Mouse (Mus musculus): Measurements from ENCODE around the gene Prdm11. TPM values are rescaled to one million over a fixed set of nuclear protein-coding genes. Genes with fewer than 3 reads are reported as not detected.

Gene Prdm11
- 11.0 and 11.5 TPM in 2 replicates for polyA plus RNA-seq (2015; fragmentation: Nextera tagmentation; extraction: Ambion mirVana)

DNA sequence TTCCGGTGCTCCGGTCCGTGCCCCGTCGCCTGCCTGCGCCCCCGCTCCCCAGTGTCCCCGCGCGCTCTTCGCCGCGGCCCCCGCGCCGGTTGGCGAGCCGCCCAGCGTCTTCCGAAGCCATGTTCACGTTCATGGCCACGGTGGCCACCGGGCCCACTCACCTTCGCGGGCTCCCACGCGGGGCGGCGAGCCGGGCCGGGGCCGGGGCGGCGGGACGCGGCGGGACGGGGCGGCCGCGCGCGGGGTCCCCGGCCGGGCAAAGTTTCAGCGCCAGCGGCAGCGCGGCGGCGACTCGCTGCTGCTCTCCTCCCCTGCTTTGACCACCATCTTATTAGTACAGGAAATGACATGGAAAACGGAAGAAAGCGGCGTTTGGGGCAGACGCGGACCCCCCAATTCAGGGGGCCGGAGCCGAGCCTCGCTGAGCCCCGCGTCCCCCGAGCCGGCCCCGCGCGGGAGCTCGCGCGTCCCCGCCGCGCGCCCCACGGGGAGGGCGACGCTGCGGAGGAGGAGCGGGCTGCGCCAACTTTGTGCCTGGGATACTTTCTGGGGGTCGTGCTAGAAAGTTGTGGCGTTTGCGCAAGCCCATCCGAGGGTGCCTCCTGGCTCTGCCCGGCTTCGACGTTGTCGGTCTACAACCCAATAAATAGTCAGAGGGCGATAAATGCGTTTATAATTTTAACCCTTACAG, at the start of gene Prdm11:
Gene Prdm11 (minus strand): TSS at position 350 of the 691 bp plus-strand sequence.
- Histone ChIP-seq H3K4me2 (peak within 1 kb of the TSS; percentile 68), H3K36me3 (no peaks in the 10 kb centered on the region), H3K9me3 (no peaks in the 10 kb centered on the region), H3K4me1 (peaks cover 31% of the 10 kb centered on the region), H3K9ac (peak within 1 kb of the TSS; percentile 90), H3K27me3 (replicated peaks) (no peaks in the 10 kb centered on the region), H3K27ac (peak within 1 kb of the TSS; percentile 90), H3K4me3 (replicated peaks) (peak within 1 kb of the TSS; percentile 62)
- ATAC-seq (ENCODE audit: insufficient read depth, low FRiP score, low read depth), result peak; percentile 33
- WGBS, result under 1% methylated on average over 83 of the region's 90 CpGs

DNA sequence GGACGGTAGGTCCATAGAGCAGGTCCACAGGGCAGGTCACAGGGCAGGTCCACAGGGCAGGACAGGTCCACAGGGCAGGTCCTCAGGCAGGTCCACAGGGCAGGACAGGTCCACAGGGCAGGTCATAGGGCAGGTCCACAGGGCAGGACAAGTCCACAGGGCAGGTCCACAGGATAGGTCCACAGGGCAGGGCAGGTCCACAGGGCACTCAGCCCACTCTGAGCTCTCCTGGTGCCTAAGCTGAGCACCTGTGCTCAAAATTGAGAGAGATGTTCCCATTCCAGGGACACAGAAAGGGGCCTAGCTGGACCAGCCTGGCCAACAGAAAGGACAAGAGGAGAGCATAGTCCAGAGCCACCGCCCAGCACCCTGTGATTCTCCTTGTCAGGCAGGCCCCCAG, 46.4 kb upstream of the Prdm11 start:
- ATAC-seq (ENCODE audit: insufficient read depth, low FRiP score, low read depth), result no peak
- Histone ChIP-seq H3K27ac (no peak overlapping the region), H3K9ac (no peak overlapping the region), H3K4me2 (no peak overlapping the region), H3K27me3 (replicated peaks) (no peaks in the 10 kb centered on the region), H3K4me1 (0 out of 2 replicates have a peak, but pooled peaks cover 8% of the 10 kb centered on the region), H3K36me3 (no peaks in the 10 kb centered on the region), H3K9me3 (no peaks in the 10 kb centered on the region), H3K4me3 (replicated peaks) (no peak overlapping the region)
- WGBS, result 71% methylated on average over 2 of the region's 2 CpGs

DNA sequence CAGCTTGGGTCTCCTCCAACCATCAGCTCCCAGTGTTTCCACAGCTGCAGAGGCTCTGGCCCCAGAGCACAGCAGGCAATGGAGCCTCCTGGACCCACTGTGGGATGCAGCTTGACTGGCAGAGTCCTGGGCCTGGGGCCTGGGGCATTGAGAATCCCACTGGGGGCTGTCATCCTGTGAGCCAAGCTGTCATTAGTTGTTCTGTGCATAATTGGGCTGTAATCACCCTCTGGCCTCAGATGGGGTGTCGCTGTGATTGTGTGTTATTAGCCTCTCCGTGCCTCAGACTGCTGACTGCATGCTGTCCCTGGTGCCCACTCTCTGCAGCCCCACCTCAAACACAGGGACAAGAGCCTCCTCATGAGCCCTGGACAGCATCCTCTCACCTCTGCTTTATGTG, 45.7 kb upstream of the Prdm11 start:
- Histone ChIP-seq H3K9me3 (no peaks in the 10 kb centered on the region), H3K27ac (no peak overlapping the region), H3K27me3 (replicated peaks) (no peaks in the 10 kb centered on the region), H3K9ac (no peak overlapping the region), H3K4me1 (0 out of 2 replicates have a peak, but pooled peaks cover 8% of the 10 kb centered on the region), H3K4me3 (replicated peaks) (no peak overlapping the region), H3K4me2 (no peak overlapping the region), H3K36me3 (no peaks in the 10 kb centered on the region)
- WGBS, result 69% methylated on average over 2 of the region's 2 CpGs
- ATAC-seq (ENCODE audit: insufficient read depth, low FRiP score, low read depth), result no peak

DNA sequence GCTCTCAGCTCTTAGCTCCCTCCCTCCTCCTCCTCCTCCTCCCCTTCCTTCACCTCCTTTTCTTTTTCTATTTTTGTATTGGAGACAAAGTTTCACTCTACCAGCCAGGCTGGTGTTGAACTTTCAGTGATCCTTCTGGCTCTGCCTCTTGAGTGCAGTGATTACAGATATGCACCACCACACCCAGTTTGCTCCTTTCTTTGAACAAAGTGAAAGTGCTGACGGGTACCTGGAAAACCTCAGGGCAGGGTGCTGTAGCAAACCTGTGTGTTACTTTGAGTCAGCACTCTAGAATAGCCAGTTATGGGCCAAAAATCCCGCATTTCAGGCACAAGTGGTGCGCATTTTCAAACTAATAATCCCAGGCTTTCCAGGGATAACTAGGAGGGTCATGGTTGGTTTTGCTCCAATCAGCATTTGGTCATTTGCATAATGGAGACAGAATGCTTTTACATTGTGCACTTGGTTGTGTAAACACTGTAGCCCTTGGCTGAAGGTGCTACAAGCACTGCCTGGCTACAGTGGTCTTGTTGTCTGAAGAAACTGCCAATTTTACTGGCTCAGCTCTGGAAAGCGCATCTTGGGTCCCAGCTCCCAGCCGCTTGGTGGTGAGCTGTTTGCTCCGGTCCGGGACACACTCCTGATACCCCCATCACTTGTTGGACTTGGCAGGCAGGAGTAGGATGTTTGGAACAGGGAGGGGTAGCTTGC, 43.6 kb upstream of the Prdm11 start:
- Histone ChIP-seq H3K27me3 (replicated peaks) (no peaks in the 10 kb centered on the region), H3K9me3 (no peaks in the 10 kb centered on the region), H3K4me3 (replicated peaks) (no peak overlapping the region), H3K36me3 (no peaks in the 10 kb centered on the region), H3K4me2 (no peak overlapping the region), H3K27ac (peak overlapping the region; percentile 63; the same call in 1 of the 2 replicates), H3K4me1 (peaks cover 16% of the 10 kb centered on the region; the same call in 1 of the 2 replicates), H3K9ac (no peak overlapping the region)
- peak; percentile 56; the same call in 1 of the 2 replicates for ATAC-seq (ENCODE audit: insufficient read depth, low FRiP score, low read depth)
- WGBS, result 47% methylated on average over 7 of the region's 7 CpGs

DNA sequence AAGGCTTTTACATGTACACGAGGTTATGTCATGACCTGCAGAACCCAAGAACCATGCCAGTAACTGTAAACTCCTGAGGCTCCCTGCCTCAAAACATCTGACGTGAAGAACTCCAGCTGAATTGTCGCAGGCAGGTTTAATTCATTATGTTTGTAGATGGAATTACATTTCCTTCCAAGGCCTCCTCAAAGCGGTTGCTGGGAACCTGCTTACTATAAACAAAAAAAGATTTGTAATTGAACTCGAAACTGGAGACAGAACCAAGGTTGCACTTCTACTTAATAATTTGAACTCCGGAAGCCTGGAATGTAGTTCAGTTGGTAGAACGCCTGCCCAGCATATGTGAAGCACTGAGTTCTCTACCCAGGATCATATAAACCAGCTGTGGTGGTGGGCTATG, 42.0 kb upstream of the Prdm11 start:
- 52% methylated on average over 7 of the region's 7 CpGs for WGBS
- Histone ChIP-seq H3K27me3 (replicated peaks) (no peaks in the 10 kb centered on the region), H3K9ac (no peak overlapping the region), H3K9me3 (no peaks in the 10 kb centered on the region), H3K4me3 (replicated peaks) (no peak overlapping the region), H3K27ac (no peak overlapping the region), H3K4me2 (no peak overlapping the region), H3K36me3 (no peaks in the 10 kb centered on the region), H3K4me1 (peaks cover 22% of the 10 kb centered on the region; the same call in 1 of the 2 replicates)
- ATAC-seq (ENCODE audit: insufficient read depth, low FRiP score, low read depth), result no peak

DNA sequence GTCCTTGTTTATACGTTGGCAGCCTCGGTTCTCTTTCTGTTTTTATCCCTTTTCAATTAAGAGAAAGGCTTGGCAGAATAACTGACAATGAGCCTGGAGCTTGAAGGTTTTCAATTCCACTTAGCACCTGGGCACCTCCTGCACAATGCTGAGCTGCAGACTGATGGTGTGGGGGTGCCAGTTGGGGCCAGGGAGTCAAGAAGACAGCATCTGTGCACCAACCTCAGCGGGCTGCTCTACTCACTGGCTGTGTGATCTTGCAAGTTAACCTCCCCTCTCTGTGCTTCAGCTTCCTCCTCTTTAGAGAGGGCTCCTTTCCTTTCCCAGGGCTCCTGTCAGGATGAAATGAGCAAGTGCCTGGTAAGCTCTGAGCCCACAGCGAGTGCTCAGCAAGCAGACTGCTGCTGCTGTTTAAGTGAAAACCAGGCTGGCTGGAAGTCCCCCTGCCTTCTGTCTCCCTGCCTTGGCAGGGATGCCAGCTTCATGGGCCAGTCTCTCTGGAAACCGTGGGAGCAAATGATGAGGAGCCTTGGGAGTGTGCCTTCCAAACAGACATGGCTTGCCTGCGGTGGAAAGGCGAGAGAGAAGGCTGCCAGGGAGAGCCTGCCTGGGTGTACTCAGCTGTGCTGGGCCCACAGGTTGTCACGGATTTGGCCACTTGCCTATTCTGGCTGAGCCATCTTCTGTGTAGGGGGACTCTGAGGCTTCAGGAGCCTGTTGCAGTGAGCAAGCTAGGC, 39.5 kb upstream of the Prdm11 start:
- H3K9me3 ChIP-seq, result no peaks in the 10 kb centered on the region
- 55% methylated on average over 8 of the region's 8 CpGs for WGBS
- H3K9ac ChIP-seq, result no peak overlapping the region
- no peak for ATAC-seq (ENCODE audit: insufficient read depth, low FRiP score, low read depth)
- H3K4me3 ChIP-seq (replicated peaks), result no peak overlapping the region
- H3K4me1 ChIP-seq, result peaks cover 34% of the 10 kb centered on the region
- H3K27me3 ChIP-seq (replicated peaks), result no peaks in the 10 kb centered on the region
- H3K4me2 ChIP-seq, result no peak overlapping the region
- no peaks in the 10 kb centered on the region for H3K36me3 ChIP-seq
- H3K27ac ChIP-seq, result no peak overlapping the region

DNA sequence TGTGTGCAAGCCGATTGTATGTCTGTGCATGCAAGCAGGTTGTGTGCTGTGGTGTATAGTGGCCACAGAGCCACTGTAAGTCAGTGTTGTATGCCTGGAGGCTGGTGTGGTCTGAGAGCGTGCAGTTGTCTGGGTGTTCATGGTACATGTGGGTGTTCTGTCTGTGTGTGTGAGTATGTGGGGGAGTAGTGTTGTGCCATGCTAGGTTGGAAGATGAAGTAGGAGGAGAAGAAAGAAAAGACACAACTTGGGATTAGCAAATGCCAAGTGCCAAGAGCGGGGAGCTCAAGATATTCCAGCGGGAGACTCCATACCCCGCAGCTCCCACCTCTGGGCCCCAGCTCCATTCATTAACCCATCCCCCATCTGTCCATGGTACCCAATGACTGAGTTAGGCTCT, 38.5 kb upstream of the Prdm11 start:
- WGBS, result 88% methylated on average over 5 of the region's 5 CpGs
- H3K4me2 ChIP-seq, result no peak overlapping the region
- H3K9me3 ChIP-seq, result no peaks in the 10 kb centered on the region
- H3K4me3 ChIP-seq (replicated peaks), result no peak overlapping the region
- ATAC-seq (ENCODE audit: insufficient read depth, low FRiP score, low read depth), result no peak
- H3K4me1 ChIP-seq, result peaks cover 28% of the 10 kb centered on the region
- no peaks in the 10 kb centered on the region for H3K27me3 ChIP-seq (replicated peaks)
- no peaks in the 10 kb centered on the region for H3K36me3 ChIP-seq
- no peak overlapping the region for H3K27ac ChIP-seq
- H3K9ac ChIP-seq, result no peak overlapping the region

DNA sequence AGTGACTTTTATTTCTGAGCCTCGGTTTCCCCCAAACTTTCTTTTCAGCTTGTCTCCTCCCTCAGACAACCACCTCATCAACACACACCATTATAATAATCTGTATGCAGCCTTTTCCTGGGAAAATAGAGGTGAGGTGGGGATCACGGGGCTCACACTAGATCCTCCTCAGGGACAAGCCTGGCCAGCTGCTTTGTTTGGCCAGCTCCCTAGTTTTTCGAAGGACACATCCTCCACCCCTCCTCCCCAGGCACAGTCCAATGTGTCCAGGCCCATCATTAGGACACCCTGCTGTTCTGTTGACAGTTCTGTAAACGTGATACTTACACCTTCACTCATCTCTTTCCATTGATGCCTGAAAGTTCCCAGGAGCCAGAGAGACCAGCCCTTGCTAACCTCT, 37.4 kb upstream of the Prdm11 start:
- 46% methylated on average over 4 of the region's 4 CpGs for WGBS
- peak overlapping the region; percentile 62 for H3K27ac ChIP-seq
- peaks cover 27% of the 10 kb centered on the region for H3K4me1 ChIP-seq
- H3K9me3 ChIP-seq, result no peaks in the 10 kb centered on the region
- no peak overlapping the region for H3K4me2 ChIP-seq
- no peak overlapping the region for H3K9ac ChIP-seq
- no peak overlapping the region for H3K4me3 ChIP-seq (replicated peaks)
- H3K27me3 ChIP-seq (replicated peaks), result no peaks in the 10 kb centered on the region
- no peaks in the 10 kb centered on the region for H3K36me3 ChIP-seq
- ATAC-seq (ENCODE audit: insufficient read depth, low FRiP score, low read depth), result no peak

DNA sequence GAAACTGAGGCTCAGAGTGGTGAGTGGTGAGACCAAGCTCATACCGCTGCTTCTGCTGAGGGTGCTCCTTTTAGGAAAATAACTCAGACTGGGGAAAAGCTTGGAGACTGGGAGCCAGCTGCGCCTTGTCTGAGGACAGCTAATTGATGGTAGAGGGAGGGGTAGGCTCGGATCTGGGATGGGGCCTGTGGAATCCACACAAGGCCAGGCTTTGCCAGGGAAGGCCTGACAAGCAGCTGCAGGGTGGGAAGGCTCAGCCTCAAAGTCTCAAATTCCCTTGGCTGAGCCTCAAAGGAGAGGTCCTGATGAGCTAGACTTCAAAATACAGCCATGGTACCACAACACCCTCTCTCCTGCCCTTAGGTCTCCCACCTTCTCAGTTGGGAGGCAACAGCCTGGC, 36.9 kb upstream of the Prdm11 start:
- Histone ChIP-seq H3K36me3 (no peaks in the 10 kb centered on the region), H3K27me3 (replicated peaks) (no peaks in the 10 kb centered on the region), H3K27ac (peak overlapping the region; percentile 62), H3K4me1 (peaks cover 27% of the 10 kb centered on the region), H3K4me3 (replicated peaks) (no peak overlapping the region), H3K9ac (no peak overlapping the region), H3K4me2 (no peak overlapping the region), H3K9me3 (no peaks in the 10 kb centered on the region)
- WGBS, result 33% methylated on average over 3 of the region's 3 CpGs
- peak; percentile 44; the same call in 1 of the 2 replicates for ATAC-seq (ENCODE audit: insufficient read depth, low FRiP score, low read depth)

DNA sequence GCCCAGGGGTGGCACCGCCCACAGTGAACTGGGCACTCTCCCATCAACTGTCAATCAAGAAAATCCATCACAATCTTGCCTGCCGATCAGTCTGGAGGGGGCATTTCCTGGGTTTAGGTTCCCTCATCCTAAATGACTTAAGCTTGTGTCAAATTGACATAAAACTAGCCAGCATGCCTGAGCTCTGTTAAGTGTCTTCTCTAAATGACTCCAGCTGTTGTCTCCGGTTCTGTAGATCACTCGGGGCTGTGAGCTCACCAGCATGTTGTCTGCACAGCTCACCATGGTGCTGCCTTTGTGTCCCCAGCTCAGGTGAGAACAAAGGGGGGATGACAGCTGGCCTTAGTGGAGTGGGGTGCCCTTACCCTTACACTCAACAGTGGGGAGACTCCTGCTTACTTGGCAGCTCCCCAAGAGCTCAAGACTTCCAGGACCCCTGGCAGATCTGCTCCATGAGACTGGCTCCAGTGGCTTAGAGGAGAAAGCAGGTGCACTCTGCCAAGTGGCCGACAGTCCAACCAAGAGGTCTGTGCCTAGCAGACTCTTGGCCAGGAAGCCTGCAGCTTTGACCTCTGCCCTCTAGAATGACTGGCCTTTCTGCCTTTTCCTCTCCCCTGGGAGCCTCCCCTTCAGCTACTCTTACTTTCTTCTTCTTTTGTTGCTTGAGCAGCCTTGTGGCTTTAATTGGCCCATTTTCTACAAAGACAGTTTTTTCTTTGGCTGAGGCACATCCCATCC, 35.1 kb upstream of the Prdm11 start:
- no peaks in the 10 kb centered on the region for H3K9me3 ChIP-seq
- no peak overlapping the region for H3K27ac ChIP-seq
- 41% methylated on average over 5 of the region's 5 CpGs for WGBS
- no peak overlapping the region for H3K4me3 ChIP-seq (replicated peaks)
- H3K36me3 ChIP-seq, result no peaks in the 10 kb centered on the region
- H3K4me1 ChIP-seq, result peaks cover 27% of the 10 kb centered on the region
- no peak overlapping the region for H3K4me2 ChIP-seq
- no peak; the same call in 1 of the 2 replicates for ATAC-seq (ENCODE audit: insufficient read depth, low FRiP score, low read depth)
- no peak overlapping the region for H3K9ac ChIP-seq
- no peaks in the 10 kb centered on the region for H3K27me3 ChIP-seq (replicated peaks)

DNA sequence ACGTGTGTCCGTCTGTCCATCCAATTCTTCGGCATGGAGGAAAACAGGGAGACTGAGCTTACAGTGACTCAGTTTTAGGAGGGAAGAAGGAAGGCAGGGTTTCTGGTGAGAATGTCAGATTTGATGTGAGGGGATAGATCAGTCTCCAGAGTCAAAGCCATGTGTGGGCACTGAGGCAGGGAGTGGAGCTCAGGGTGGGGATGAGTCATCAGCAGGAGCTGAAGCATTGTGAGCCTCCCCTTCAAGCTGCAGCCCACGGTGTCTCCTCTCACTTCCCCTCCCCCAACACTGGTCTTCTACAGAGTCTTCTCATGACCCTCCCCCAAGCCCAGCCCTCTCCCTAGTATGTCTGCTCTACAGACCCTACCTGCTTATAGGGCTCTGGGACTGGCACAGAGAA, 33.4 kb upstream of the Prdm11 start:
- Histone ChIP-seq H3K27ac (no peak overlapping the region), H3K4me2 (no peak overlapping the region), H3K9me3 (no peaks in the 10 kb centered on the region), H3K36me3 (no peaks in the 10 kb centered on the region), H3K27me3 (replicated peaks) (0 out of 2 replicates have a peak, but pooled peaks cover 2% of the 10 kb centered on the region), H3K4me1 (peaks cover 18% of the 10 kb centered on the region), H3K9ac (no peak overlapping the region), H3K4me3 (replicated peaks) (no peak overlapping the region)
- no peak for ATAC-seq (ENCODE audit: insufficient read depth, low FRiP score, low read depth)
- 68% methylated on average over 4 of the region's 4 CpGs for WGBS
